Comparison of ENCODE assay signal across 9 mouse cellular contexts in the genomic region with DNA sequence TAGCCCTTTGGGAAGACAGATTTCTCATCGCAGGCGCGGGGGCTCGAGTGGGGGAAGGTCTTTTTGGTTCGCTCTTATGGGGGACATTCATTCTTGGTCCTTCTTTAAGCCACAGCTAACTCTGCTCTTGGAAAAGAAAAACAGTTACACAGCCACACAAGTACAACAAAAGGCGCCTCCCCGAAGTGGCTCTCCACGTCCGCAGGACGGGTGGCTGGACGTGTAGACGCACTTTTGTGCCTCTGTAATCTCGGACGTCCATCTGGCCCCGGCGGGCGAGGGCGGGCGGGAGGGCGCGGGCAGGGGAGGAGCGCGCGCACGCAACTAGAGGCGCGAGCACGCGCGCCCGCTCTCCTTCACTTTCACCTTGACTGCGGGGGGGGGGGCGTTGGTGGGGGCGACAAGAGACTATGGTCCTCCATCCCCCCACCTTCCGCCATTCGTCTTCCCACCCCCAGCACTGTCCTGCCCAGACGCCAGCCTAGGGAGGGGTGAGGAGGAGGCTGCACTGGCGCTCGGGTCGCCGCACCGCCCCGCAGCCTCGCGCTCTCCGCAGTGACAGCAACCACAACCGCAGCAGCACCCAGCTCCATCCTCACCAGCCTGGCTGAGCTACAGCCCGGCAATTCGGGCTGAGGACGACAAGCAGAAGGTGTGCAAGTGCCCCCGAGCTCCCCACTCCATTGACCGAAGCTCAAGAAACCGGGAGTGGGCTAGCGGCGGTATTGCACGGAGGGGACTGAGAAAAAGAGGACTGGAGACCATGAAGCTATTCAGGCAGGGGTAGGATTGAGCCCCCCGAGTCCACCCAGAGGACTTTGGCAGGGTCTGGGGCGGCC.
DNase-seq lines count a peak whose midpoint lies in the region; ATAC-seq and TF ChIP-seq lines count a peak whose summit lies in the region.
"Had no signal": no experiment of that assay in that cellular context is flagged by ENCODE, and none has a peak within 500 bp of the region (broad histone marks: within the 10 kb centered on the region; RNA-seq: fewer than 3 reads in every experiment).

No protein-coding gene starts in this region.

- under 1% methylated on average over 51 of the region's 58 CpGs for WGBS in embryonic facial prominence, embryonic 12.5 days

- peaks cover 29% of the 10 kb centered on the region for H3K4me1 ChIP-seq in embryonic facial prominence, embryonic 12.5 days

- H3K9ac ChIP-seq in embryonic facial prominence, embryonic 12.5 days = peak overlapping the region; percentile 40

- peak overlapping the region; percentile 45 for H3K4me3 ChIP-seq in embryonic facial prominence, embryonic 12.5 days
- H3K4me3 ChIP-seq: myocyte had no signal

- no peaks in the 10 kb centered on the region for H3K36me3 ChIP-seq in embryonic facial prominence, embryonic 12.5 days

- no peak for TF ChIP-seq CTCF in brain, embryonic 14.5 days (IDR thresholded peaks at IDR 0.05; ENCODE audit: borderline replicate concordance, extremely low read depth, insufficient read depth, insufficient read length)

- DNase-seq in layer of hippocampus, adult 11-12 months (ENCODE audit: low spot score) = peak; percentile 53
- no peak for DNase-seq in layer of hippocampus, adult 9-11 months
- peak; percentile 92 for DNase-seq in brain, embryonic 14.5 days (ENCODE audit: low read depth)
- DNase-seq in layer of hippocampus, postnatal 25 days (ENCODE audit: extremely low spot score in 1 of 2, low spot score in 1 of 2) = peak; percentile 36 to 66
- peak; percentile 72 for DNase-seq in neural tube, embryonic 10.5 days (ENCODE audit: extremely low spot score, low spot score)
- no peak for DNase-seq in gastrocnemius, postnatal 25 days
- DNase-seq in thymus, postnatal 25 days = no peak

- peak; percentile 68; the same call in 1 of the 2 replicates for TF ChIP-seq POLR2A in brain, embryonic 14.5 days (IDR thresholded peaks at IDR 0.05; ENCODE audit: borderline replicate concordance, extremely low read depth, insufficient read depth, insufficient read length, poor library complexity, severe bottlenecking)

- ATAC-seq in embryonic facial prominence, embryonic 12.5 days (ENCODE audit: insufficient number of reproducible peaks, insufficient read depth, low FRiP score, low TSS enrichment) = no peak; the same call in 1 of the 2 replicates

- peaks cover 92% of the 10 kb centered on the region for H3K27me3 ChIP-seq in embryonic facial prominence, embryonic 12.5 days

- H3K4me2 ChIP-seq in embryonic facial prominence, embryonic 12.5 days (replicated peaks) = peak overlapping the region; percentile 79

- H3K9me3 ChIP-seq in embryonic facial prominence, embryonic 12.5 days = no peaks in the 10 kb centered on the region

- 0 out of 2 replicates have a peak overlapping the region, but pooled peaks have one; percentile 50 for H3K27ac ChIP-seq in embryonic facial prominence, embryonic 12.5 days

Comparison
In these comparisons a context has a peak if more than half of its experiments do, and no peak if none do; other contexts are left out.
1. DNase-seq: peak in layer of hippocampus, adult 11-12 months (single experiment), brain, embryonic 14.5 days (single experiment), layer of hippocampus, postnatal 25 days (2 of 2) and neural tube, embryonic 10.5 days (single experiment); none in layer of hippocampus, adult 9-11 months (single experiment), gastrocnemius, postnatal 25 days (single experiment) and thymus, postnatal 25 days (single experiment).